Comparison of ENCODE assay signal across 19 mouse cellular contexts in genomic region chr16:83092059-83092458, GRCm38 (mm10).
"Had no signal": no experiment of that assay in that cellular context is flagged by ENCODE, and none has a peak within 500 bp of the region (broad histone marks: within the 10 kb centered on the region; RNA-seq: fewer than 3 reads in every experiment).

No protein-coding gene starts in this region.

- ATAC-seq: liver, postnatal 0 days; lung, postnatal 0 days; midbrain, embryonic 13.5 days; midbrain, embryonic 16.5 days had no signal

- H3K9ac ChIP-seq: kidney, embryonic 15.5 days; limb, embryonic 12.5 days; limb, embryonic 15.5 days; liver, embryonic 14.5 days; liver, postnatal 0 days; lung, embryonic 14.5 days; midbrain, embryonic 13.5 days had no signal

- H3K4me1 ChIP-seq: kidney, embryonic 15.5 days; limb, embryonic 12.5 days; limb, embryonic 15.5 days; midbrain, embryonic 10.5 days; midbrain, embryonic 13.5 days had no signal

- H3K4me2 ChIP-seq: kidney, embryonic 15.5 days; limb, embryonic 12.5 days; limb, embryonic 15.5 days; liver, embryonic 11.5 days; lung, embryonic 14.5 days; midbrain, embryonic 13.5 days had no signal

- H3K27me3 ChIP-seq: kidney, embryonic 15.5 days; limb, embryonic 12.5 days; limb, embryonic 15.5 days; midbrain, embryonic 13.5 days had no signal

- H3K27ac ChIP-seq: kidney, embryonic 15.5 days; limb, embryonic 12.5 days; limb, embryonic 15.5 days; liver, embryonic 14.5 days; macrophage; midbrain, embryonic 10.5 days; midbrain, embryonic 13.5 days had no signal

- DNase-seq: kidney, postnatal 10 days; kidney, postnatal 36 days; layer of hippocampus, postnatal 36 days; left cerebral cortex, postnatal 4 days; liver, postnatal 0 days; lung, embryonic 14.5 days; thymus, adult 18-20 months; thymus, postnatal 36 days had no signal

- H3K4me3 ChIP-seq: kidney, embryonic 15.5 days; limb, embryonic 12.5 days; limb, embryonic 15.5 days; midbrain, embryonic 10.5 days; midbrain, embryonic 13.5 days; myocyte had no signal

- H3K36me3 ChIP-seq: kidney, embryonic 15.5 days; limb, embryonic 12.5 days; limb, embryonic 15.5 days; midbrain, embryonic 10.5 days; midbrain, embryonic 13.5 days had no signal

- H3K9me3 ChIP-seq: kidney, embryonic 15.5 days; limb, embryonic 12.5 days; limb, embryonic 15.5 days; midbrain, embryonic 10.5 days; midbrain, embryonic 13.5 days had no signal
